Mouse (Mus musculus): ENCODE measurements around the gene Hap1. TPM values are rescaled to one million over a fixed set of nuclear protein-coding genes. Genes with fewer than 3 reads are reported as not detected.

The Hap1 gene
- total and polyA plus RNA-seq, 3 experiments = 6.6 to 34.8 TPM; not detected in 1

DNA sequence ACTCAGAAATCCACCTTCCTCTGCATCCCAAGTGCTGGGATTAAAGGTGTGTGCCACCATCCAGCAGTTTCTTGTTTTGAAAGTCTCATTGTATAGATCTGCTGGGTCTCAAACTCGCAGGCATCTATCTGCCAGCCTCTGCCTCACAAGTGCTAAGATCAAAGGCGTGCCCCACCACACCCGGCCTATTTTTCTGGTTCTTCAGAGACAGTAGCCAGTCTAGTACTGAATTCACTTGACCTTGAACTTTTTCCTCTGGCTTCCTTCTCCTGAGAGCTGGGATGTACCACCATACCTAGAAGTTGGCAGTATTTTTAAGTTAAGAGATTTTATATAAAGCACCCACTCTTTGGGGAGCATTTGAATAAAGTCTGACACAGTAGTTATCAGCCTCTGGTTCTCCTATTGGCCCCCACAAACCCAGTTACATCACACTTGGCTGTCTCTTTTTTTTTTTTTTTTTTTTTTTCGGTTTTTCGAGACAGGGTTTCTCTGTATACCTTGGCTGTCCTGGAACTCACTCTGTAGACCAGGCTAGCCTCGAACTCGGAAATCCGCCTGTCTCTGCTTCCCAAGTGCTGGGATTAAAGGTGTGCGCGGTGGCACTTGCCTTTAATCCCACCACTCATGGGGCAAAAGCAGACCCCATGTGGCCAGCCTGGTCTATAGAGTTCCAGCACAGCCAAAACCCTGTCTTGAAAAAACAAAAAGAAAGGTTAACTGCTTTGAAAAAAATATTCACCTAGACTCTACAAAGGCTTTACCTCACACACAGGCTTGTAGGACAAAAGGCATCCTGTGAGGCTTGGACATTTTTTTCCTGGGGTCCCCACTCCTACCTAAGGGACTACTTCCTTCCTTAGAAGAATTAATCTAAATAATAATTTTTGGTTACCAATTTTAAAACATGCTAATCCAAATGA is 37.1 kb downstream of the Hap1 start (continued):
- TF ChIP-seq GATA1 (IDR thresholded peaks at IDR 0.05; ENCODE audit: low read depth, low read length) = peak; percentile 52

DNA sequence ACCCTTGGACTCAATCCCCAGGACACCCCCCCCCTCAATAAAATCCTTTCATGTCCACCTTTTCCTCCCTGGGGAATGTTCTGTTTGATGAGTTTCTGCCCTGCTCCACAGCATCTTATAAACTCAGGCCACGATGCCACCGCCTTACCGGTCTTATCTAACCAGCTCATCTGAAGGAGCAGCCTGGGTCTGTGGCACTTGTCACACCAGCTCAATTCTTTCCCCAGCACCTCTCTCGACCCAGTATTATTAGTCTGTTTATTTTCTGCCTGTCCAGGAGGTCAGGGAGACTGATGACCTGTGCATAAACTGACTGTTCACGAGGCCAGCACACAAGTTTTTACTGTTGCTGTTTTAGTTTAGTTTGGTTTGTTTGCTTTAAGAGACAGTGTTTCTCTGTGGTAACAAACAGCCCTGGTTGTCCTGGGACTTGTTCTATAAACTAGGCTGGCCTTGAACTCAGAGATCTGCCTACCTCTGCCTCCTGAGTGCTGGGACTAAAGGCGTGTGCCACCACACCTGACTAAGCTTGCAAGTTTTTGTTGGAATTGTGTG is 38.0 kb downstream of the Hap1 start:
- no peaks in the 10 kb centered on the region for H3K27me3 ChIP-seq (ENCODE audit: control insufficient read depth in 1 of 2, insufficient read depth in 2 of 2, low read length in 2 of 2)
- H3K9me3 ChIP-seq (replicated peaks; ENCODE audit: insufficient read depth, low read length) = no peaks in the 10 kb centered on the region
- H3K79me2 ChIP-seq (ENCODE audit: control insufficient read depth, insufficient read depth, low read length, poor library complexity) = peaks cover 18% of the 10 kb centered on the region
- DNase-seq (ENCODE audit: low read depth, low spot score) = peak; percentile 73
- TF ChIP-seq UBTF (IDR thresholded peaks at IDR 0.05; ENCODE audit: borderline replicate concordance, insufficient read depth, low read depth, low read length) (no peak), ZC3H11A (IDR thresholded peaks at IDR 0.05; ENCODE audit: low read depth, low read length) (no peak), USF1 (IDR thresholded peaks at IDR 0.05; ENCODE audit: low read depth, low read length) (no peak), SIN3A (IDR thresholded peaks at IDR 0.05; ENCODE audit: low read length) (peak; percentile 51; the same call in 1 of the 2 replicates), MXI1 (IDR thresholded peaks at IDR 0.05; ENCODE audit: low read depth, low read length) (no peak), POLR2A (IDR thresholded peaks at IDR 0.05; ENCODE audit: control insufficient read depth in 1 of 2, insufficient read depth in 1 of 2, low read depth in 1 of 2, low read length in 2 of 2, poor library complexity in 1 of 2) (0 out of 4 replicates have a peak, but pooled peaks of 1 of the 2 experiments have one; percentile 9), ETS1 (IDR thresholded peaks at IDR 0.05; ENCODE audit: low read depth, low read length) (no peak; the same call in 1 of the 2 replicates), GATA1 (IDR thresholded peaks at IDR 0.05; ENCODE audit: low read depth, low read length) (peak; percentile 96), TCF12 (IDR thresholded peaks at IDR 0.05; ENCODE audit: low read depth, low read length) (0 out of 2 replicates have a peak, but pooled peaks have one; percentile 17), RCOR1 (IDR thresholded peaks at IDR 0.05; ENCODE audit: low read depth, low read length) (no peak), BHLHE40 (IDR thresholded peaks at IDR 0.05; ENCODE audit: borderline replicate concordance, low read depth, low read length) (no peak), EP300 (IDR thresholded peaks at IDR 0.05; ENCODE audit: low read depth in 1 of 2, low read length in 2 of 2) (0 out of 4 replicates have a peak, but pooled peaks of 1 of the 2 experiments have one; percentile 4), MEF2A (IDR thresholded peaks at IDR 0.05; ENCODE audit: extremely low read depth, insufficient replicate concordance, low read depth, low read length, poor library complexity, severe bottlenecking) (no peak), MAX (IDR thresholded peaks at IDR 0.05; ENCODE audit: low read length) (0 out of 2 replicates have a peak, but pooled peaks have one; percentile 27), HCFC1 (IDR thresholded peaks at IDR 0.05; ENCODE audit: low read depth, low read length) (no peak), USF2 (IDR thresholded peaks at IDR 0.05; ENCODE audit: borderline replicate concordance in 1 of 2, insufficient read depth in 1 of 2, low read depth in 1 of 2, low read length in 2 of 2) (no peak), TAL1 (IDR thresholded peaks at IDR 0.05; ENCODE audit: low read length) (no peak)
- peak overlapping the region; percentile 56 for H3K9ac ChIP-seq (ENCODE audit: control insufficient read depth, low read depth, low read length, poor library complexity, severe bottlenecking)
- H3K27ac ChIP-seq (ENCODE audit: control insufficient read depth, low read depth, low read length) = peak overlapping the region; percentile 95
- peaks cover 10 to 27% of the 10 kb centered on the region in 2 experiments for H3K36me3 ChIP-seq (ENCODE audit: control insufficient read depth in 1 of 2, insufficient read depth in 2 of 2, low read length in 2 of 2)
- H3K4me3 ChIP-seq (ENCODE audit: control insufficient read depth in 1 of 2, insufficient read depth in 1 of 2, low read depth in 2 of 2, low read length in 2 of 2) = peak overlapping the region in 1 of 2 experiments; percentile 23; a peak in 1 of 4 replicates
- peaks cover 10 to 23% of the 10 kb centered on the region in 2 experiments; a peak in 3 of 4 replicates for H3K4me1 ChIP-seq (ENCODE audit: control insufficient read depth in 1 of 2, insufficient read depth in 2 of 2, low read length in 2 of 2)
